Mouse (Mus musculus) spleen, adult 18-20 months (tissue): ENCODE measurements around the gene Susd4.
A peak's percentile ranks its signal among the peaks of the same experiment; 100 is the strongest.

Experiments used
- DNase-seq, 2 experiments: peaks; one replicate each; pipeline ENCODE4 v3.0.0; 2022; ENCODE audit warnings: mixed read lengths in 2 of 2

Gene Susd4

GRCm38 (mm10) chr1:182861671-182862358, 98.2 kb downstream of the Susd4 start:
- DNase-seq: no peak

GRCm38 (mm10) chr1:182863396-182863795, 99.7 kb downstream of the Susd4 start:
- no peak for DNase-seq

GRCm38 (mm10) chr1:182867886-182868285, 104.2 kb downstream of the Susd4 start:
- DNase-seq: no peak

DNA sequence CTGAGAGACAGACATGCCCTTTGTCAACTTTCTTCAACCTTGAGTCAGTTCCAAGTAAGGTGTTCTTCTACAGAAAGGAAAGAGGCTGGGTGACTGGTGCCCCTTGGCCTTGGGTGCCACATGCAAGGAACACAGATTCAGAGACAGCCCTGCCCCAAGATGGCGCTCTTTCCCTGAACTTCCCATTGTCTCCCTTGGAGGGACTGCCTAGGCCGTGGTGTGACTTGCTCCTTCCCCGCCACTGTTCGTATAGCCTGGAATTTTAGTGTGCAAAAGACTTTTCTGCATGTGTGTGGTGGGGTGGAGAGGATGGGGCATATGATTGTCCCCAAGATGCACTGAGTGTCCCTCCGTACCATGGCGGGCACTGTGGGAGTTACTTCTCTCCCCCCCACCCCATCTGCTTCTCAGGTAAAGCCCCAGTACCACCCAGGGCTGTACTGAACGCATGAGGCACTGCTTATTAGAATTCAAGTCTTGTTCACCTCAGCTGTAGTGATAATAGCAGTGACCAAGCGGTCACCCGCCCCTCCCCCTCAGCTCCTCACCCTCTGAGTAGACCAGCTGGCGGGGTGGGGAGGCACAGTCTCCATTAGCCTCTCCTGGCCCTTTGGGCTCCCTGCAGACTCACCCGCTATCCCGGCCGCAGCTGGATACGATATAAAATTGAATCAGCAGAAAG, 104.9 kb downstream of the Susd4 start:
- DNase-seq: peak; percentile 8 to 16

- no peak for DNase-seq
Measured at GRCm38 (mm10) chr1:182869114-182869456, 105.4 kb downstream of the Susd4 start.

GRCm38 (mm10) chr1:182878156-182878555, 114.5 kb downstream of the Susd4 start:
- no peak for DNase-seq

GRCm38 (mm10) chr1:182878719-182879118, 115.1 kb downstream of the Susd4 start:
- DNase-seq: no peak

DNA sequence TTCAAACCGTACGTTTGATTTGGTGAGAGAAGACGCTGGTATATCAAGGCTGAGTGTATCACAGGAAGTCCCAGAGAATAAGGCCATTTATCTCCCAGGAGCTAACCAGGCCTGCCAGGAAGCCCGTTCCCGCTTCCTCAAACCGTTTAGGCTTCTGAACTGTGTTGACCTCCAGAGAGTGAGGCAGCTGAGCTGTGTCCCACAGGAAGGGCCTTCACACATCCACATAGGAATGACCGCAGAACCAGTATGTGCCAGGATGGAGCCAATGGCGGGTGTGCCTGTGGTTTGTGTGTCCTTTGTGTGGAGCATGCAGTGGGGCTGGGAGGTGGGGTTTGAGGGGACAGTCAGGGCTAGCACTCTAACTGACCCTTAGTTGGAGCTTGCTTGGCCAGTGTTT, 117.6 kb downstream of the Susd4 start:
- DNase-seq: no peak

DNA sequence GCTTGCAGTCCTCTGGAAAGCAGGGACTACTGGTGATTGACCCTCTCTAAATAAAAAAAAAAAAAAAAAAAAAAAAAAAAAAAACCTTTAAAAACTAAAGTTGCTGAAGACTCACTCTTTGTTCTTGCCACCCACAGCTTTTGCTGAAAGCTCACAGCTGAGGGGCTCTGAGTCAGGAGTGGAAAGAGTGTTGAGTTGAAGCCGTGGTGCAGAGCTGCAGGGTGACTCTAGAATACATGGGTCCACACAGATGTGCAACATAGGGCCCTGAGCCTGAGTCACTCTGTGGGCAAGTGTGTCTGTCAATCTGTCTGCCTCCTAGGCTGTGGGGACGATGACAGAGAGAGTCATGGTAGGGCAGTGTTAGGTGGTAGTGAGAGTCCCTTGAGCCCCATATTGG, 119.0 kb downstream of the Susd4 start:
- DNase-seq: no peak

DNA sequence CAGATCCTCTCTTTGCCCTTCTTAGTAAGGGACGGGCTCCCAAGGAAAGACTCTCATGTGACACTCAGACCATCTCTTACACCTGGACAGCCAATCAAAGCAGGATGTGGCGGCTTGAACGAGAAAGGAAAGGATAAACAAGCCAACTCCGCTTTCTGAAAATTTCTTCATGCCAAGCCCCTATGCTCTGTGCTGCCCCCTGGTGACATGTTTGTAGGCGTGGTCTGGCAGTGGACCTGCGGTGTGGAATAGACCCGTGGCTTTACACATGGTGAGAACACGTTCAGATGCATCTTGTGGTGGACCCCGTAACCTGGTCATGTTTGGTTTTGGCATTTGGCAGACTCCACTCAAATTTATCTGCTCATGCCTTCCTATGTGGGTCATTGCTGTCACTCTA, 132.0 kb downstream of the Susd4 start:
- DNase-seq: peak in 1 of 2 experiments; percentile 38

- no peak for DNase-seq
Measured at GRCm38 (mm10) chr1:182897071-182897470, 133.4 kb downstream of the Susd4 start.

- DNase-seq: no peak
Measured at GRCm38 (mm10) chr1:182897506-182898138, 134.0 kb downstream of the Susd4 start.

DNA sequence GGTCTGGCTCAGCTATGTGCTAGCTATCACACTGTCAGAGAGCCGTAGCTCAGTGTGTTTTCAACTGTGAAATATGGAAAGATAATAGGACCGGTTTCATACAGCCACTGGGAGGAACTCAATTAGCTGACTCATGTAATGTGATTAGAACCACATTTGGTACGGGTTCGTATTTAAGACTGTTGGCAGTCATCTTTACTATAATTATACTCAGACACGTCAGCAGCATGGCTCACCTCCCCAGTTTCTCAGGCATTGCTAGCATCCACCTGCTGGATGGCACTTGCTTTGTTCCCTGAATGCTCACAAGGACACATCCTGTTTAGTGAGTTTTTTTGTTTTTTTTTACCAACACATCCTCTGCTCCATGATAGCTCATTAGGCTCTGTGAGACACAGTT, 138.4 kb downstream of the Susd4 start:
- no peak for DNase-seq

- DNase-seq: no peak
Measured at GRCm38 (mm10) chr1:182902906-182903305, 139.2 kb downstream of the Susd4 start.

- DNase-seq: no peak
Measured at GRCm38 (mm10) chr1:182905669-182906068, 142.0 kb downstream of the Susd4 start.

GRCm38 (mm10) chr1:182908050-182909036, 144.7 kb downstream of the Susd4 start:
- peak; percentile 24 to 34 for DNase-seq

DNA sequence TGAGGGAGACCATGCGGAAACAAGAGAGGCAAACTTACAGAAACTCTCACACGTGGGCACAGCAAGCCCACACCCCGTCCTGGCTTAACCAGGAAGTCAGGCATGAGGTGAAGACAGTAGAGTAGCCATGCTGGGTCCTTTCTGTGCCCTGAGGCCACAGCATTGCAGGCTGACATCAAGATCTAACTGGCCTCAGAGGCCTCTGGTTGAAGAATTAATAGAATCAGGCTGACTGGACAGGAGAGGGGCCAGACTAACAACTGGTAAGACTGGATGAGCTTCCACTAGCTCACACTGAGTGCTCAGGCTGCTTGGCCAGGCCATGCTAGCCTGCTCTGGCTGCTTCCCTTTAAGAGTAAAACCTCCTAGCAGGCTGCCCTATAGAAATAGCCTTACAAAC, 145.4 kb downstream of the Susd4 start:
- no peak for DNase-seq

- DNase-seq: no peak
Measured at GRCm38 (mm10) chr1:182909596-182909995, 145.9 kb downstream of the Susd4 start.

DNA sequence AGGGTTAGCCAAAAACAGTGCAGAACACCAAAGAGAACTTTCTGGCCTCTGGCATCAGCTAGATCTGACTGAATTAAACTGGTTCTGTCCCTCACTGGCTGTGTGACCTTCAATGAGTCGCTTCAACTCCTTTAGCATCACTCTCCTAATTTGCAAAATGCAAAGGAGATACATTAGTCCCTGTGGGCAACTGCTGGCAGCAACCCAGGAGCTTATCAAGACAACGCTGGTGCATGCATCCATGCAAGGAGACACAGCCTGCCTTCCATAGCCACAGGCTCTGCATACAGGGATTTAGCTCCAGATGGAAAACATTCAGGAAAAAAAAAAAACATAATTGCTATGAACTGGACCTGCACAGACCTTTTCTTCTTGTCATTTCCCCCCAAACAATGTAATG, 148.9 kb downstream of the Susd4 start:
- no peak for DNase-seq

DNA sequence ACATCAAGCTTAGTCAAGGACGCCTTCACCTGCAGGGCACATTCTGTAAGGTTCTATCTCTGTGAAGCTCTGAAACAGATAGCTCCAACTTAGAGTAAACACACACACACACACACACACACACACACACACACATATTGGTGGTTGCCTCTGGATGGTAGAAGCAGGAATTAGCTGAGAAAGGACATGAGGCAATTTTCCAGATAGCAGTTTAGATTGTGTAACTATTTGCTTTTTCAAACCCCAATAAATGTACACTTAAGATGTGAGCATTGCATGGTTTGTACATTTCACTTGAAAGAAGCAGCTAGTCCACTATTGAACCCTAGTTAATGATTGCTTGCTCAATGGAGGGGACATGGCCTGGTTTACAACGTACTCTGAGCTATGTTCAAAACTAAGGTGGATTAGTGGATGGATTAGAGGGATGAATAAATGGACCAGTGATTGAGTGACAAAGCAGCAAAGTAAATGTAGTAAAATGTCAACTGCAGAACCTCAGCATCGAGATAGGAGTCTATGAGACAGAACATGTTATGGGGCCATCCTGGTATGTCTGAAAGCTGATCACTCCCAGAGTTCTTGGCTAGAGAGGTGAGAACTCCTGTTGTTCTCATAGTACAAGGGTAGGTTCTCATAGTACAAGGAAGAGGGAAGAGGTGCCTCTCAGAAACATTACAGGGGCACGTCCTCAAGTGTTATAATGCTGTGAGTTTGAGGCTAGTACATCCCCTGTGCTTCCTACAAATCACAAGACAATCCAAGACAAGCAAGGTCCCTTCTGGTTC, 150.7 kb downstream of the Susd4 start:
- no peak for DNase-seq

DNA sequence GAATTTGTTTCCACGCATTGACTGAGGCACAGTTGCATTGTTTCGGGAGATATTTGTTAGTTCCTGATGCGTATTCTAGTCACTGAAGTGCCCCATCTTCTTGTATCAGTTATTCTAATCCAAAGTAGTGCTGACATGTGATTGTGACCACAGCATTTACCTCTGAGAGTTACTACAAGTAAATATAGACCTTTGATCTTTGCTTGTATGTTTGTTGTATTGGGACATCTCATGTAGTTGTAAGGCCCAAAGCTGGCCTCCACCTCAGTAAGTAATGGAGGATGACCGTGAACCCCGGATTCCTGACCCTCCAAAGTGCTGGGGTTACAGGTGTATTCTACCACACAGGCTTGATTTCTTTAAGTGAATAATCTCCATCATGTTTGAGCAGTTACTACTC, 152.5 kb downstream of the Susd4 start:
- DNase-seq: no peak

DNA sequence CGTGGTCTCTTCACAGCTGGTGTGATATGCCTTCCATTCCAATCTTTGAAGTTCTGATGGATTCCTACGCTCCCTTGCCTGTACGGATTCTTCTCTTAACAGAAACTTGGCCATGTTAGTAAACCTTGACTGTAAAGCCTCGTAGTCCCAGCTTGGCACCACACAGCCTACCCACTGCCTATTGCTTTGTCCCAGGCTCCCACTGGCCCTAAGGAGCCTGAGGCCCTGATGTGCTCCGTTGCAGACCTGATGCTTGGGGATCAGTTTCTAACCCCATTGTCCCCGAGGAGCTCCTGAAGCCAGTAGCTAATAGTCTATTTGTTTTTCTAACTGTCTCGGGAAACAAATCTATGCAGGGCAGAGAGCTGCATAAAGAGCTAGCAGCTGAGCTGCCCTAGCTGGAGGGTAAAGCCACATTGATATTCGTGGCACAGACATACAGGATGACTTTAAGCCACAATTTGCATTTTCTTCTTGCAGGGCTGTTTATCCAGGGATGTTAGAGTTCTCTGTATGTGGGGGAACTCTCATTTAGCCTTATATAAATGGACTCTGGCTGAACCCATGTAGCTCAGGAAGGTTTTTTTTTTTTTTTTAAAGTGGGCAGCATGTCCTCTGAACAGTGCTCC, 155.2 kb downstream of the Susd4 start:
- DNase-seq: no peak
